Mouse (Mus musculus) heart, adult 2 months (tissue): Measurements from ENCODE around the gene Borcs5. TPM values are rescaled to one million over a fixed set of nuclear protein-coding genes. Genes with fewer than 3 reads are reported as not detected.

Experiments used
- DNase-seq, 2 experiments: peaks; one replicate each; pipeline ENCODE4 v3.0.0; 2021
- H3K27ac ChIP-seq: fragments of 200-600 bp; 2 replicates; pipeline ENCODE4 v1.8.1; 2022
- H3K27me3 ChIP-seq: fragments of 200-500 bp; 2 replicates; pipeline ENCODE4 v1.6.1; 2012; ENCODE audit warnings: mild to moderate bottlenecking, low read length, inconsistent platforms, mixed read lengths; ENCODE audit not compliant: control insufficient read depth, insufficient read depth
- H3K36me3 ChIP-seq: fragments of 200-500 bp; 2 replicates; pipeline ENCODE4 v1.6.1; 2012; ENCODE audit warnings: low read length, inconsistent platforms; ENCODE audit not compliant: control insufficient read depth, insufficient read depth
- H3K4me1 ChIP-seq: fragments of 200-500 bp; 2 replicates; pipeline ENCODE4 v1.6.1; 2011; ENCODE audit warnings: low read length; ENCODE audit not compliant: control insufficient read depth, insufficient read depth
- H3K4me3 ChIP-seq: fragments of 200-600 bp; 2 replicates; pipeline ENCODE4 v1.8.1; 2022
- H3K79me2 ChIP-seq: fragments of 200-500 bp; replicated peaks from 2 replicates; pipeline ENCODE4 v1.6.1; 2012; ENCODE audit warnings: mild to moderate bottlenecking, inconsistent platforms, low read length, moderate library complexity, mixed read lengths; ENCODE audit not compliant: control insufficient read depth, insufficient read depth
- H3K9ac ChIP-seq: fragments of 200-500 bp; 2 replicates; pipeline ENCODE4 v1.6.1; 2012; ENCODE audit warnings: low read depth, mild to moderate bottlenecking, control low read depth, inconsistent platforms, low read length, mixed read lengths
- CTCF ChIP-seq: fragments of 200-600 bp; IDR thresholded peaks from 2 replicates; pipeline ENCODE4 v1.8.1; 2022; ENCODE audit warnings: antibody characterized with exemption, mild to moderate bottlenecking, moderate library complexity
- EP300 ChIP-seq: fragments of 200-500 bp; IDR thresholded peaks from 2 replicates; pipeline ENCODE4 v1.6.1; 2011; ENCODE audit warnings: low read depth, low read length, control low read depth; ENCODE audit not compliant: insufficient read depth
- POLR2A ChIP-seq: fragments of 200-500 bp; IDR thresholded peaks from 2 replicates; pipeline ENCODE4 v1.6.1; 2011; ENCODE audit warnings: mild to moderate bottlenecking, low read depth, low read length, control low read depth; ENCODE audit not compliant: insufficient read depth
- WGBS: fragments of 180-500 bp; shearing (Covaris S2); methylation state at CpG from one replicate; pipeline ENCODE4 v1.1.7; 2018; 5-methylcytosine and 5-hydroxymethylcytosine counted together
- intact Hi-C: fragments of 180-260 bp; cut with DNase I; formaldehyde crosslinking; loops from one replicate; pipeline ENCODE4 v1.15.1; 2025
- polyA plus RNA-seq: library from polyadenylated mRNA; depleted of rRNA; stranded (reverse); fragments of >200 nt; gene quantifications from 2 replicates; pipeline ENCODE4 v1.2.3, GENCODE M21; 2012; rRNA removed
- total RNA-seq, 2 experiments: library from RNA; stranded (reverse); gene quantifications; 2 replicates each; pipeline ENCODE4 v1.2.3; 2021

Borcs5 gene
- total and polyA plus RNA-seq, 3 experiments = 9.9 to 11.5 (median 10.5) TPM

DNA sequence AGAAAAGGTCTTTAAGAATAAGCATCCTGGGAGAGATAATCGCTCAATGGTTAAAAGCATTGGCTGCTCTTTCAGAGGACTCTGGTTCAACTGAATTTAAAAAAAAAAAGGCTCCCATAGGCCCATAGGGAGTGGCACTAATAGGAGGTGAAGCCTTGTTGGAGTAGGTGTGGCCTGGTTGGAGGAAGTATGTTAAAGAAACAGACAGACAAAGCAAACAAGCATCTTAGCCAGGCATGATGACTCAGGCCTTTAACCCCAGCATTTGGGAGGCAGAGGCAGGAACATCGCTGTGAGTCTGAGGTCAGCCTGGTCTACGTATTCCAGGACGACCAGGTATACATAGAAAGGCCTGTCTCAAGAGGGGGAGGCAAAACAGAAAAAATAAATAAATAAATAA is 114.1 kb downstream of the Borcs5 start:
- no peak overlapping the region for H3K4me3 ChIP-seq
- TF ChIP-seq POLR2A (no peak), CTCF (no peak), EP300 (no peak)
- H3K9ac ChIP-seq = no peak overlapping the region
- H3K4me1 ChIP-seq = peaks cover 7% of the 10 kb centered on the region
- WGBS = 89% methylated on average over 4 of the region's 4 CpGs
- H3K36me3 ChIP-seq = peaks cover 8% of the 10 kb centered on the region
- intact Hi-C loops = no loop called here
- no peaks in the 10 kb centered on the region for H3K27me3 ChIP-seq
- DNase-seq = no peak
- H3K27ac ChIP-seq = no peak overlapping the region
- H3K79me2 ChIP-seq = no peaks in the 10 kb centered on the region

DNA sequence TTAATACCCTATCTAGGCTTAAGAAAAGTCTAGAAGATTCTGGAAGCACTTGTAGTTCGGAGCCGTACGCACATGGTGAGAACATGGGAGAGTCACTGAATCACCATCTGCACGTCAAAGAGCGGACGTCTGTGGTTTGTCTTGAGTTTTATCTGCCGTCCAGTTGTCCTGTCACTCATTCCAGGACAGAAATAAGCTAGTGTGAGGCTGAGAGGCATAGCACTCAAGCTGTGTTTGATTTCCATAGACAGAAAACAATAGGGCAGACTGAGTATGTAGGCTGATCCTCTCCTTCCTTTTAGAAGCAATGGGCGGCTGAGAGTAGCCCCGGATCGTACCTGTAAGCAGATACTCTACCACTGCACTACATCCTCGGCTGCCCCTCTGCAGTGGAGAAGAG is 114.5 kb downstream of the Borcs5 start:
- Histone ChIP-seq H3K4me3 (no peak overlapping the region), H3K4me1 (peaks cover 7% of the 10 kb centered on the region), H3K27me3 (no peaks in the 10 kb centered on the region), H3K36me3 (peaks cover 8% of the 10 kb centered on the region), H3K79me2 (no peaks in the 10 kb centered on the region), H3K27ac (no peak overlapping the region), H3K9ac (no peak overlapping the region)
- 71% methylated on average over 11 of the region's 11 CpGs for WGBS
- no peak for TF ChIP-seq POLR2A
- no peak for TF ChIP-seq EP300
- TF ChIP-seq CTCF = no peak
- intact Hi-C loops = no loop called here
- no peak for DNase-seq

DNA sequence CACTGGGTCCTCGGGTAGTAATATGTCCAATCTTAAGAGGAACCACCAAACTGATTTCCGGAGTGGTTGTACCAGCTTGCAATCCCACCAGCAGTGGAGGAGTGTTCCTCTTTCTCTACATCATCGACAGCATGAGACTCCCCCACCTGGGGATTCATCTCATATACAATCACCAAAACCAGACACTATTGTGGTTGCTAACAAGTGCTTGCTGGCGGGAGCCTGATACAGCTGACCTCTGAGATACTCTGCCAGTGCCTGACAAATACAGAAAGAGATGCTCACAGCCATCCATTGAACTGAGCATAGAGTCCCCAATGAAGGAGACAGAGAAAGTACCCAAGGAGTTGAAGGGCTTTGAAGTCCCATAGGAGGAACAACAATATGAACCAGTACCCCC is 116.7 kb downstream of the Borcs5 start:
- no peak for DNase-seq
- Histone ChIP-seq H3K4me3 (no peak overlapping the region), H3K4me1 (peaks cover 7% of the 10 kb centered on the region), H3K9ac (no peak overlapping the region), H3K27ac (no peak overlapping the region), H3K36me3 (peaks cover 12% of the 10 kb centered on the region), H3K79me2 (peaks cover 2% of the 10 kb centered on the region; the same call in 1 of the 2 replicates), H3K27me3 (no peaks in the 10 kb centered on the region)
- TF ChIP-seq POLR2A (no peak), EP300 (no peak), CTCF (no peak)
- intact Hi-C loops = no loop called here
- 84% methylated on average over 4 of the region's 4 CpGs for WGBS

Other genes with a start within 250 kb of the Borcs5 start
- gene Bcl2l14, start 243.2 kb upstream of the Borcs5 start, total RNA-seq = not detected
- gene Bcl2l14, start 243.2 kb upstream of the Borcs5 start, polyA plus RNA-seq = 0.10 TPM in 1 of 2 replicates, not detected in the other
- 10 to 100 TPM; 48.7 to 50.0 TPM for gene Lrp6, start 72.5 kb upstream of the Borcs5 start, total RNA-seq
- gene Lrp6, start 72.5 kb upstream of the Borcs5 start, polyA plus RNA-seq = 16.5 and 30.6 TPM in 2 replicates
- 1 to 10 TPM; 4.3 to 5.5 TPM for gene Mansc1, start 7.0 kb upstream of the Borcs5 start, total RNA-seq
- 4.5 and 5.6 TPM in 2 replicates for gene Mansc1, start 7.0 kb upstream of the Borcs5 start, polyA plus RNA-seq
- 10 to 100 TPM; 20.9 to 23.8 TPM for gene Dusp16, start 153.1 kb downstream of the Borcs5 start, total RNA-seq
- gene Dusp16, start 153.1 kb downstream of the Borcs5 start, polyA plus RNA-seq = 8.2 and 18.7 TPM in 2 replicates
- gene Crebl2, start 190.6 kb downstream of the Borcs5 start, total RNA-seq = 10 to 100 TPM; 12.2 to 16.2 TPM
- gene Crebl2, start 190.6 kb downstream of the Borcs5 start, polyA plus RNA-seq = 9.2 and 15.3 TPM in 2 replicates